Mouse (Mus musculus): ENCODE data around the gene Gm13290. TPM values are rescaled to one million over a fixed set of nuclear protein-coding genes. Genes with fewer than 3 reads are reported as not detected.
"Not testable (repeated sequence)": the region's sequence is repeated elsewhere in the genome, so short reads cannot be mapped to it uniquely, and the experiment has no call there.

Gene Gm13290
- polyA plus RNA-seq, 1 experiment: not detected

DNA sequence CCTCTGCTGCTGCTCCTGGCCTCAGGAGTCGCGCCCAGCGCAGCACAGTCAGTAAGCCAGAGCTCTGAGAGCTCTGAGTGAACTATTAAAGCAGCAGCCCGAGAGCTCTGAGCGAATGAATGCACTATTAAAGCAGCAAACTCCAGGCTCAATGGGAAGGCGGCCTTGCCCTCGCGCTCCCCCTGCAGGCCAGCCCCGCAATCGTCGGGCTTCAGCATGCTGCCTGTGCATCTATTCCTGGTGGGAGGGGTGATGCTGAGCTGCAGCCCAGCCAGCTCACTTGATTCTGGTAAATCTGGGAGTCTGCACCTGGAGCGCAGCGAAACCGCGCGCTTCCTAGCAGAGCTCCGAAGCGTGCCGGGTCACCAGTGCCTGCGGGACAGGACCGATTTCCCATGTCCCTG is 16.0 kb upstream of the Gm13290 start:
- not testable (repeated sequence) for H3K27ac ChIP-seq (ENCODE audit: insufficient read depth, low read length); H3K4me1 ChIP-seq (ENCODE audit: control insufficient read depth, insufficient read depth, low read length)
- H3K4me3 ChIP-seq (ENCODE audit: insufficient read depth, low read length): peak overlapping the region; percentile 54; the same call in 1 of the 2 replicates
- peak; percentile 16; the same call in 1 of the 2 replicates for TF ChIP-seq POLR2A (IDR thresholded peaks at IDR 0.05; ENCODE audit: extremely low read depth, insufficient read depth, low read length)
- TF ChIP-seq CTCF (IDR thresholded peaks at IDR 0.05; ENCODE audit: extremely low read depth, insufficient read depth, low read length): peak; percentile 67

GRCm38 (mm10) chr4:88758751-88759150 is 14.9 kb upstream of the Gm13290 start:
- H3K27ac ChIP-seq (ENCODE audit: insufficient read depth, low read length); H3K4me1 ChIP-seq (ENCODE audit: control insufficient read depth, insufficient read depth, low read length); H3K4me3 ChIP-seq (ENCODE audit: insufficient read depth, low read length): not testable (repeated sequence)

- H3K4me1 ChIP-seq (ENCODE audit: control insufficient read depth, insufficient read depth, low read length); H3K4me3 ChIP-seq (ENCODE audit: insufficient read depth, low read length); H3K27ac ChIP-seq (ENCODE audit: insufficient read depth, low read length): not testable (repeated sequence)
These were observed 13.9 kb upstream of the Gm13290 start, which contains the start of gene Gm13283 for GRCm38 (mm10) chr4:88759610-88760268. Gene Gm13283 (plus strand): TSS chr4:88760119.

GRCm38 (mm10) chr4:88760431-88760830 is 13.2 kb upstream of the Gm13290 start:
- H3K4me3 ChIP-seq (ENCODE audit: insufficient read depth, low read length); H3K27ac ChIP-seq (ENCODE audit: insufficient read depth, low read length); H3K4me1 ChIP-seq (ENCODE audit: control insufficient read depth, insufficient read depth, low read length): not testable (repeated sequence)
- TF ChIP-seq POLR2A (IDR thresholded peaks at IDR 0.05; ENCODE audit: extremely low read depth, insufficient read depth, low read length): peak; percentile 18; the same call in 1 of the 2 replicates
- TF ChIP-seq CTCF (IDR thresholded peaks at IDR 0.05; ENCODE audit: extremely low read depth, insufficient read depth, low read length): peak; percentile 2; the same call in 1 of the 2 replicates

DNA sequence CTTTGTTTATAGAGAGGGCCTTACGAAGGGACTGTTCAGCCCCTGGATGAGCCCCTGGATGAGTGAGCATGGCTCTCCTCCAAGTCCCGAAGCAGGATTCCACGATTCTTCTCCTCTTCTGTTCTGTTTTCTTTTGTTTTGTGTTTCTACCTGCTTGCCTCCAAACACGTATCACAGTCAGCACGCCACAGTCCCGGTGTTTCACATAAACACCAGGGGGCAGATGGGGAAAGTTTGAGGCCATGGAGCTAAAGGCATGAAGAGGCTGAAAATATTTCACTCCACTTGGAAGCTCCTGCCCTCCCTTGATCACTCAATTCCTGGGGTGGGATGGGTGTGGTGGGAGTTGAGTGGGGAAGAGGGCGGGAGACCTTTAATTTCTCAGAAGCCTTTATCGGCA is 11.9 kb upstream of the Gm13290 start:
- H3K4me1 ChIP-seq (ENCODE audit: control insufficient read depth, insufficient read depth, low read length); H3K4me3 ChIP-seq (ENCODE audit: insufficient read depth, low read length); H3K27ac ChIP-seq (ENCODE audit: insufficient read depth, low read length): not testable (repeated sequence)

DNA sequence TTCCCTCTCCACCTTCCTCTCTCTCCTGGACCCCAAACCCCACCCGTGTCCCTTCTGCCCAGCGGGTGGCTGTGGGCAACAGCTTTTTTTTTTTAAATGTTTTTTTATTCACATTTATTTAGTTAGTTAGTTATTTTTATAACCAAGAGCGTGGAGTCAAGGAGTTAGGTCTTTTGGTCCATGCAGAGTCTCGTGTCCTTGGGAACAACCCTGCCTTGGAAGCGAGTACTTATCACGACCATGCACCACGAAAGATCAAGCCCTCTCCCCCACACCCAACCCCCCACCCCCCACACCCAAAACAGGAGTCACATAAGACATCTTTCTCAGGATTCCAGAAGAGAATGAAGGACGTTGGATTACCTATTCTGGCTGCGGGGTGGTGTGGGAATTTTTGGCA is 11.3 kb upstream of the Gm13290 start:
- not testable (repeated sequence) for H3K4me3 ChIP-seq (ENCODE audit: insufficient read depth, low read length); H3K4me1 ChIP-seq (ENCODE audit: control insufficient read depth, insufficient read depth, low read length)

DNA sequence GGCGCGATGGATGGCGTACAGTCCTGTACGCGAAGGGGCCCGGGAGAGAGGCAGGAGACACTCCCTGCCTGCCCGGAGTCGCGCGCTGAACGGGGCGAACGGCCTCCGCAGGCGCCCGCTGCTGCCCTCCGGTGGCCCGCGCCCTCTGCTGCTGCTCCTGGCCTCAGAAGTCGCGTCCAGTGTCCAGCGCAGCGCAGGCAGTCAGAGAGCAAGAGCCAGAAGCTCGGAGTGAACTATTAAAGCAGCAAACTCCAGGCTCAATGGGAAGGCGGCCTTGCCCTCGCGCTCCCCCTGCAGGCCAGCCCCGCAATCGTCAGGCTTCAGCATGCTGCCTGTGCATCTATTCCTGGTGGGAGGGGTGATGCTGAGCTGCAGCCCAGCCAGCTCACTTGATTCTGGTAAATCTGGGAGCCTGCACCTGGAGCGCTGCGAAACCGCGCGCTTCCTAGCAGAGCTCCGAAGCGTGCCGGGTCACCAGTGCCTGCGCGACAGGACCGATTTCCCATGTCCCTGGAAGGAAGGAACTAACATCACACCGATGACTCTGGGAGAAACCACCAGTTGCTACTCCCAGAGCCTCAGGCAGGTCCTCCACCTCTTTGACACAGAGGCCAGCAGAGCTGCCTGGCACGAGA is 10.1 kb upstream of the Gm13290 start:
- not testable (repeated sequence) for H3K4me1 ChIP-seq (ENCODE audit: control insufficient read depth, insufficient read depth, low read length); H3K27ac ChIP-seq (ENCODE audit: insufficient read depth, low read length); H3K4me3 ChIP-seq (ENCODE audit: insufficient read depth, low read length)

More for the DNA sequence above, 11.3 kb upstream of the Gm13290 start:
- not testable (repeated sequence) for H3K27ac ChIP-seq (ENCODE audit: insufficient read depth, low read length)

- not testable (repeated sequence) for H3K4me3 ChIP-seq (ENCODE audit: insufficient read depth, low read length); H3K27ac ChIP-seq (ENCODE audit: insufficient read depth, low read length); H3K4me1 ChIP-seq (ENCODE audit: control insufficient read depth, insufficient read depth, low read length)
These were observed 3.0 kb downstream of the Gm13290 start, which contains the start of gene Gm13289 for GRCm38 (mm10) chr4:88776622-88777021. Gene Gm13289 (plus strand): TSS chr4:88776922.

DNA sequence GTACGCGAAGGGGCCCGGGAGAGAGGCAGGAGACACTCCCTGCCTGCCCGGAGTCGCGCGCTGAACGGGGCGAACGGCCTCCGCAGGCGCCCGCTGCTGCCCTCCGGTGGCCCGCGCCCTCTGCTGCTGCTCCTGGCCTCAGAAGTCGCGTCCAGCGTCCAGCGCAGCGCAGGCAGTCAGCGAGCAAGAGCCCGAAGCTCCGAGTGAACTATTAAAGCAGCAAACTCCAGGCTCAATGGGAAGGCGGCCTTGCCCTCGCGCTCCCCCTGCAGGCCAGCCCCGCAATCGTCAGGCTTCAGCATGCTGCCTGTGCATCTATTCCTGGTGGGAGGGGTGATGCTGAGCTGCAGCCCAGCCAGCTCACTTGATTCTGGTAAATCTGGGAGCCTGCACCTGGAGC is 5.9 kb downstream of the Gm13290 start, which contains the start of gene Gm13272:
TSS of gene Gm13272 (plus strand) at position 301 of the 400 bp plus-strand sequence.
- H3K27ac ChIP-seq (ENCODE audit: insufficient read depth, low read length); H3K4me1 ChIP-seq (ENCODE audit: control insufficient read depth, insufficient read depth, low read length); H3K4me3 ChIP-seq (ENCODE audit: insufficient read depth, low read length): not testable (repeated sequence)

GRCm38 (mm10) chr4:88780320-88780719 is 6.7 kb downstream of the Gm13290 start:
- H3K4me1 ChIP-seq (ENCODE audit: control insufficient read depth, insufficient read depth, low read length): not testable (repeated sequence)

GRCm38 (mm10) chr4:88781831-88782230 is 8.2 kb downstream of the Gm13290 start, which contains the start of gene Ifnz:
Gene Ifnz (plus strand): TSS chr4:88782131.
- not testable (repeated sequence) for H3K27ac ChIP-seq (ENCODE audit: insufficient read depth, low read length); H3K4me1 ChIP-seq (ENCODE audit: control insufficient read depth, insufficient read depth, low read length); H3K4me3 ChIP-seq (ENCODE audit: insufficient read depth, low read length)

More at GRCm38 (mm10) chr4:88780320-88780719, 6.7 kb downstream of the Gm13290 start:
- H3K4me3 ChIP-seq (ENCODE audit: insufficient read depth, low read length); H3K27ac ChIP-seq (ENCODE audit: insufficient read depth, low read length): not testable (repeated sequence)

- H3K27ac ChIP-seq (ENCODE audit: insufficient read depth, low read length); H3K4me1 ChIP-seq (ENCODE audit: control insufficient read depth, insufficient read depth, low read length); H3K4me3 ChIP-seq (ENCODE audit: insufficient read depth, low read length): not testable (repeated sequence)
These were observed 8.7 kb downstream of the Gm13290 start for GRCm38 (mm10) chr4:88782335-88782734.

DNA sequence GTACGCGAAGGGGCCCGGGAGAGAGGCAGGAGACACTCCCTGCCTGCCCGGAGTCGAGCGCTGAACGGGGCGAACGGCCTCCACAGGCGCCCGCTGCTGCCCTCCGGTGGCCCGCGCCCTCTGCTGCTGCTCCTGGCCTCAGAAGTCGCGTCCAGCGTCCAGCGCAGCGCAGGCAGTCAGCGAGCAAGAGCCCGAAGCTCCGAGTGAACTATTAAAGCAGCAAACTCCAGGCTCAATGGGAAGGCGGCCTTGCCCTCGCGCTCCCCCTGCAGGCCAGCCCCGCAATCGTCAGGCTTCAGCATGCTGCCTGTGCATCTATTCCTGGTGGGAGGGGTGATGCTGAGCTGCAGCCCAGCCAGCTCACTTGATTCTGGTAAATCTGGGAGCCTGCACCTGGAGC is 11.8 kb downstream of the Gm13290 start, which contains the start of gene Gm13276:
TSS of gene Gm13276 (plus strand) at position 301 of the 400 bp plus-strand sequence.
- H3K4me1 ChIP-seq (ENCODE audit: control insufficient read depth, insufficient read depth, low read length); H3K27ac ChIP-seq (ENCODE audit: insufficient read depth, low read length); H3K4me3 ChIP-seq (ENCODE audit: insufficient read depth, low read length): not testable (repeated sequence)

Data from cortical plate, adult 2 months (tissue).